Mouse (Mus musculus) skeletal muscle tissue, adult 2 months (tissue): Measurements from ENCODE around the gene Tmem41a.
"Not testable (repeated sequence)": the region's sequence is repeated elsewhere in the genome, so short reads cannot be mapped to it uniquely, and the experiment has no call there.

Source experiments
- DNase-seq: peaks from one replicate; pipeline ENCODE4 v3.0.0-alpha.2; 2012; ENCODE audit warnings: low read depth, low spot score

Tmem41a gene

DNA sequence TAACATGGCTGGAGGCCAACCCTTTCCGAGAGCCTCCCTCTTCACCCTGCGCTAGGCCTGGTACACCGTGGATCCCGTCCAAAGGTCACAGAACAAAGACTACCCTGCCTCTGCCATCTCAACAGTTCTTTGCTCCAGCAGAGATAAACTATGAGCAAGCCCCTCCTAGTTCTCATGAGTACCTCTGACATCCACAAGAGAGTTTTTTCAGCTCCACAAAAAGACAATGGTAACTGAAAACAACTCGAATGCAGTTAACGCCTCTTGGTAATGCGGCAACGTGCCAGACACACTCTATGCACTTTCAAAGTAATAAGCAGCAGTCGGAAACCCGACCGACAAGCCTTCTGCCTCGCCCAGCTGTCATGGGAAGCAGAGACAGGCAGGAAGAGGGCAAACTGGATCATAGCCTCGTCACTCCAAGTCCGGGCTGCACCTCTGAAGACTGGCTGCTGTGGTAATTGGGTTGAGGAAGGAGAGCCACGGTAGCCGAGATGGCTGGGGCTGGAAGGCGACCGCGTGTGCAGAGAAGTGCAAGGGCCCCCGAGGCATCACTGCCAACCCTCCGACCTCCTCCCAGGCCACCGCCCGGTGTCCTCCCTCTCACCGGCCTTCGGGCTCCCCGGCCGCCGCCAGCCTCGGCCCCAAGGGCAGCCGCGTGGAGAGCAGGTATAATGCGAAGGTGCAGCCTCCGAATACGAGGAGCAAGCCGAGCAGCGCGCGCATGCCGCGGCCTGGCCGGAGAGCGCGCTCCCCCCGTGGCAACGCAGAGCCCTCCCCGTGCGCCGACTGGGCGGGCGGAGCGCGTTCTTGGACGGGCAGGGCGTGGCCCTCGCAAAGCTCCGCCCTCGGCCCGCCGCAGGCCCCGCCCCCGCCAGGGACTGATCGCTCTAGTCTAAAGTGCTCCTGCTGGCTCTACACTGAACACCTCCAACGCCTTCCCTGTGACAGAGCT is at the start of gene Tmem41a:
Gene Tmem41a (minus strand): TSS at position 792 of the 955 bp plus-strand sequence.
- peak; percentile 65 for DNase-seq

- DNase-seq: no peak
Measured at GRCm38 (mm10) chr16:21996402-21996801, 49.0 kb upstream of the Tmem41a start.

- no peak for DNase-seq
Measured at GRCm38 (mm10) chr16:21995304-21995703, 48.0 kb upstream of the Tmem41a start, which contains the start of gene Liph. TSS of gene Liph (minus strand) at chr16:21995663.

GRCm38 (mm10) chr16:21991774-21992173 is 44.4 kb upstream of the Tmem41a start:
- no peak for DNase-seq

DNA sequence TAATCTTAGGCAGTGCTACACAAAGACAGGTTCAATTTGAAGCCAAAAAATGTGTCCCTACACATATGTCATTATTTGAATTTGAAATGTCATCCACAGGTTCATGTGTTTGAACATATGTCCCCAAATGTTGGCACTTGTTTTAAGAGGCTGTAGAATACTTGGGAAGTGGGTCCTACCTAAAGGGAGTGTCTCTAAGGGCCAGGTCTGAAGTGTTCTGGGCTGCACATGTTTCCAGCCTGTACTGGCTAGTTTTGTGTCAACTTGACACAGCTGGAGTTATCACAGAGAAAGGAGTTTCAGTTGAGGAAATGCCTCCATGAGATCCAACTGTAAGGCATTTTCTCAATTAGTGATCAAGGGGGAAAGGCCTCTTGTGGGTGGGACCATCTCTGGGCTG is 43.5 kb upstream of the Tmem41a start:
- DNase-seq: not testable (repeated sequence)

- DNase-seq: no peak
Measured at GRCm38 (mm10) chr16:21987956-21988355, 40.6 kb upstream of the Tmem41a start.

DNA sequence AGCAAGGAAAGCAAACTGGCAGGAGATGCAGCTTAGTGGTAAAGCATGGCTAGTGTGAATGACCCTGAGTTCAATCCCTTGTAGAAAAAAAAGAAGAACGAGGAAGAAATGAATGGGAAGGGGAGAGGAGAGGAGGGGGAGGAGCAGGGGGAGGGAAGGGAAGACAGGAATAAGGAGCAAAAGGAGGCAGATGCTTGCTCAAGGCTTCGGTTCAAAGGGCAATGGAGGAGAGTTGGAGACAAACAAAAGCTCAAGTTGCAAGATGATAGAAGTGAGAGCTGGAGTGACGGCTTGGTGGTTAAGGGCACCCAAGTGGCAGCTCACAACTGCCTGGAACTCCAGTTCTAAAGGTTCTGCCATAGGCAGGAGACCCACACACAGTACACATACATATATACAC is 38.8 kb upstream of the Tmem41a start:
- DNase-seq: no peak

DNA sequence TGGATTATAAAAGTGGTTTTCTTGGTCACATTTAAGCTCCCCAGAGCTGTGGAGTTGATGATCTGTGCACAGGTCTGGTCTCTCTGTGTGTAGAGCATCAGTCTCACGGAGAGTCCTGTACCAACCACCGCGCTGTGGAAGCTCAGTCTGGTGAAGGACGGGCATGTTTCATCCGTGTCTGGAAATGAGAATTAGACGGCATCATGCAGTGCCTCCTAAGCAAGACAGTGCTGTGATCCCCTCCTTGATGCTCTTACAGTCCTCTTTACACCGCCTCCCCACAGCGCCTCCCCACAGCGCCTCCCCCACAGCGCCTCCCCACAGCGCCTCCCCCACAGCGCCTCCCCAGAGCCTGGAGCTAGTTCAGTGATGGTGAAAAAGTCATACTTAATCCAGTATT is 36.7 kb upstream of the Tmem41a start:
- DNase-seq: no peak

GRCm38 (mm10) chr16:21983581-21983980 is 36.2 kb upstream of the Tmem41a start:
- DNase-seq: no peak

DNA sequence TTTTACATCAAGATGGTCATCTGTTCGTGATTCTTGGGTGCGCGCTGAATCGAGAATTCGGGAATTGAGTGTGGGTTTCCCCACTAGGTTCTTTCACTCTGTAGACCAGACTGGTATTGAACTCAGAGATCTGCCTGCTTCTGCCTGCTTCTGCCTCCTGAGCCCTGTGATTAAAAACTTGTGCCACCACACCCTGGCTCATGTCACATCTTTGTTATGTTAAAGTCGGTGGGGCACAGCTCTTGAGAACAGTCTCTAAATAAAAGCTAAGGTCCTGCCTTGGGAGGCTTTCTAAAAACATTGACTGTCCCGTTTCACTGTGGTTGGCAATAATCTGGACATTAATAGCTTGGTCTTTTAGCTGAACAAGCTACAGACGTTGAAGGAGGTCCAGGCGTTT is 35.8 kb upstream of the Tmem41a start:
- DNase-seq: no peak

DNA sequence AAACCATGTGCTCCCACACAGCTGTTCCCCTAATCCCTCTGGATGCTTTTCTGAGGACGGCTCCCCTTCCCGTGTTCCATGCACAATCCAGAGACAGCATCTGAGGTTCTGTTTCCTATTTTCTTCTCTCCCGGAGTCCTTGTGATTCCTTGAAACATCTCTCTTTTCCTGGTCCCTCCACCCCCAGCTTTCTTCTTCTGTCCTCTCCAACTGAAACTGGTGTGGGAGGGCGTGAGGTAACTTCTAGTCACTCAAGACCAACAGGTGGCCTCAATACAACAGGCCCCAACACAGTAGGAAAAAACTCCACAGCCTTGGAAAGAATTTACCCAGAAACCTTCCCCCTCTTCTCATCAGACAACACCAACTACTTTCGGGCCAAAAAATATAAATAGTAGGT is 30.0 kb upstream of the Tmem41a start:
- no peak for DNase-seq

GRCm38 (mm10) chr16:21976203-21976602 is 28.9 kb upstream of the Tmem41a start:
- DNase-seq: no peak

- no peak for DNase-seq
Measured at GRCm38 (mm10) chr16:21971446-21971845, 24.1 kb upstream of the Tmem41a start.

- no peak for DNase-seq
Measured at GRCm38 (mm10) chr16:21970536-21970935, 23.2 kb upstream of the Tmem41a start.

GRCm38 (mm10) chr16:21969874-21970273 is 22.5 kb upstream of the Tmem41a start:
- DNase-seq: no peak

DNA sequence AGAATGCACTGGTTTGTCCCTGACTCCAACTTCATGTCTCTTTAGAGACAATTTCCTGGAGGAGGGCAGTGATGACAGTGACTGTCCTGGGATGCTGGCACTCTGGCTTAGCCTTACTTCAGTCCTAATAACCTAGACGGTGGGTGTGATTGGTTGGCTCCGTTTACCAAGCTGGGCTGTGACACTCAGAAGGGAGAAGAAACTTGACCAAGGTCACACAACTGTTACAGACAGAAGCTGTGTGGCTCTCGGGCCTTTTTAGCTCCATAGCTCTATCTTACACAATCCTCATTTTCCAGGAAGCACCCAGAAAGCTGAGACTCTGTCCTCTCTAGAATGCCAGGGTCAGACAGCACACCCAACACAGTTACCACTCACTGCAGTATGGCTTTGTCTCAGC is 18.2 kb upstream of the Tmem41a start:
- DNase-seq: no peak

DNA sequence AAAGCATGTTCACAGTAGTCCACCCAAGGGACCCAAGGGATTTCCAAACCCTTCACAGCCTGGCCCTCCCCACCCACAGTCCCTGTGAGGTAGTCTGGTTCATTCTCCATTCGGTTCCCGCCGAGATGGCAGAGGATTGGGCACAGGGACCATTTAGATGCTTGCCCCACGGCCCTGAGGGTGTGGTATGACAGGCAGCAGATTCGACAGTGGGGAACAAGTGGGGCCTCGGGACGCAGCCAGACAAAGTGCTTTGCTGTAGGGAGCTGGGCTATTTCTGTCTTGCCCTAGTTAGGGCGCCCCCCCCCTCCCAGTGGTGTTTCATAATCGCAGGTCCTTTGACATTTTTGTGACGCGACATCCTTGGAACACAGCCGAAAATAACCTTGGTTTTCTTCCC is 8.2 kb upstream of the Tmem41a start:
- peak; percentile 32 for DNase-seq

DNA sequence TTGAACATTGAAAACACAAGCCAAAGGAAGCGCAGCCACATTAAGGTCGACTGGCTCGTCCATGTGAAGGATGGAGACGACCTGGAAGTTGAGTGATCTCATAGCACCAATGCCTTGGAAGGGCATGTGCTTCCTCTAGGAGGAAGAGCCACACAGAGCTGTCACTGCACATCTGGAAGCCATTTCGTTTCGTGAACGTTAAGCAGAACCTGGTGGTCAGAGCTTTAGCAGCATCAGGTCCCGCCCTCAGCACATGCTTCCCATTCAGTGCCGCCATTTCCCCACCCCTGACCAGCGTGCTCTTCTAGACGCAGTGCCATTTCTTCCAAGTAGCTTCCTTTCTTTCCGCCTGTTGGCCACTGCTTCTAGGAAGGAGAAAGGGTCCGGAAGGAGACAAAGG is 18.9 kb downstream of the Tmem41a start:
- DNase-seq: no peak

DNA sequence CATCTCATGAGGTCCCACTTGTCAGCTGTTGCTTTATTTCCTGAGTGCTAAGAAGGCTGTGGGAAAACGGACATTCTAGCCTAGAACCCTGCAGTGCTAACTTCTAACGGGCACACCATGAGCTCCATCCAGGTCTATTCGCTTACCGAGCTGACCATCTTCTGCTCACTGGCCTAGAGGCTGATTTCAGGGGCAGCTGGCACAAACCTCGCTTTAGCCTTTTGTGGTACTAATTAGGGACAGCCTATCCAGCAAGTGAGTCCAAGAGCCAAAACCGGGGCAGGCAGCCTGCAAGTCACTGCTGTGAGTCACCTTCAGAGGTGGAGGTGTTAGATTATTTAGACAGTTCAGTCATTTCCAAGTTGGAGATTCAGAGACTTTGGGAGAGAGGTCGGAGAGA is 30.7 kb downstream of the Tmem41a start:
- DNase-seq: no peak

- DNase-seq: no peak
Measured at GRCm38 (mm10) chr16:21913347-21913746, 34.0 kb downstream of the Tmem41a start.

DNA sequence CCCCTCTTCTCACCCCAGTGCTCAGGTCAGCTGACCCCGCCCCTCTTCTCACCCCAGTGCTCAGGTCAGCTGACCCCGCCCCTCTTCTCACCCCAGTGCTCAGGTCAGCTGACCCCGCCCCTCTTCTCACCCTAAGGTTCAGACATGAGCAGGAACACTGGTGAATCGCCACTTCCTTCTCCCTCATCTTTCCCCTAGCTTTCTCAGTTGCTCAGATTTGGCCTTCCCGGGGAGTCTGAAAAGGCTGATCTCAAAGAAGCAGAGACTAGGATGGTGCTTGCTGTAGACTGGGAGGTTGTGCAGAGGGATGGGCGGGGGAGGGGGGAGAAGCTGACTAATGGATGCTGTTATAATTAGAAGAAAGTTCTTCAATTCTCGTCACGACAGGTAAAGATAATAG is 38.4 kb downstream of the Tmem41a start:
- DNase-seq: not testable (repeated sequence)

DNA sequence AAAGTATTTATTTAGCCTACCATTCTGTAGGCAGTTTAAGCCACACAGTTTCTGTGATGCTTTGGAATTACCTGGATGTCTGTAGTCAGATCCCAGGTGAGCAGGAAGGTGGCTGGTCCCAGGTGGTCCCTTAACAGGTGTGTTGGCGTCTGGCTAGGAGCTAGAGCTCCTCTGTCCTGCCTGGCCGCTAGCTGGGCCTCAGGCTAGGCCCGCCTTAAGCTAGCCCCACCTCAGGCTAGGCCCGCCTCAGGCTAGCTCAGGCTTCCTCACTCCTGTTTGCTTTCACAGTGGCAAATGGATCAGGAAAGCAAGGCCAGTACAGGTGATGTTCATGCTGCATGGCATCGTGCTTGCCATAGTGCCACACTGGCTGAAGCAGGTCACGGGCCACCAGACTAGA is 40.5 kb downstream of the Tmem41a start:
- no peak for DNase-seq

GRCm38 (mm10) chr16:21905996-21906395 is 41.4 kb downstream of the Tmem41a start:
- DNase-seq: no peak
